Mouse (Mus musculus): ENCODE measurements around the gene Gm43064. TPM values are rescaled to one million over a fixed set of nuclear protein-coding genes. Genes with fewer than 3 reads are reported as not detected.
"Not testable (repeated sequence)": the region's sequence is repeated elsewhere in the genome, so short reads cannot be mapped to it uniquely, and the experiment has no call there.

The Gm43064 gene
- polyA plus RNA-seq, 1 experiment = not detected

- H3K27ac ChIP-seq (ENCODE audit: control insufficient read depth, insufficient read depth, low read depth, low read length, poor library complexity) = peak within 1 kb of the TSS; percentile 98
- H3K4me1 ChIP-seq (ENCODE audit: control insufficient read depth, insufficient read depth, low read length) = peaks cover 6% of the 10 kb centered on the region; the same call in 1 of the 2 replicates
- peak within 1 kb of the TSS; percentile 100 for H3K4me3 ChIP-seq (replicated peaks; ENCODE audit: control insufficient read depth, low read depth, low read length)
- TF ChIP-seq CTCF (IDR thresholded peaks at IDR 0.05; ENCODE audit: control insufficient read depth, insufficient read depth, low read length) (no peak), POLR2A (IDR thresholded peaks at IDR 0.05; ENCODE audit: borderline replicate concordance, control insufficient read depth, low read depth, low read length) (peak; percentile 96)
- WGBS = 10% methylated on average over 49 of the region's 49 CpGs
These were observed 17.9 kb upstream of the Gm43064 start, which contains the start of gene Hipk1 for GRCm38 (mm10) chr3:103791230-103792110. TSS of gene Hipk1 (minus strand) at chr3:103791563.

- not testable (repeated sequence) for H3K4me3 ChIP-seq (replicated peaks; ENCODE audit: control insufficient read depth, low read depth, low read length); H3K4me1 ChIP-seq (ENCODE audit: control insufficient read depth, insufficient read depth, low read length)
- peak overlapping the region; percentile 30; the same call in 1 of the 2 replicates for H3K27ac ChIP-seq (ENCODE audit: control insufficient read depth, insufficient read depth, low read depth, low read length, poor library complexity)
- 78% methylated on average over 5 of the region's 5 CpGs for WGBS
These were observed 17.3 kb upstream of the Gm43064 start for GRCm38 (mm10) chr3:103792111-103792406.

GRCm38 (mm10) chr3:103792566-103792965 lies 16.8 kb upstream of the Gm43064 start:
- 72% methylated on average over 1 of the region's 1 CpGs for WGBS
- Histone ChIP-seq H3K4me1 (ENCODE audit: control insufficient read depth, insufficient read depth, low read length) (peaks cover 7% of the 10 kb centered on the region; the same call in 1 of the 2 replicates), H3K27ac (ENCODE audit: control insufficient read depth, insufficient read depth, low read depth, low read length, poor library complexity) (no peak overlapping the region), H3K4me3 (replicated peaks; ENCODE audit: control insufficient read depth, low read depth, low read length) (no peak overlapping the region)
- TF ChIP-seq CTCF (IDR thresholded peaks at IDR 0.05; ENCODE audit: control insufficient read depth, insufficient read depth, low read length) = no peak

GRCm38 (mm10) chr3:103796389-103796788 lies 13.0 kb upstream of the Gm43064 start:
- peaks cover 10% of the 10 kb centered on the region; the same call in 1 of the 2 replicates for H3K4me1 ChIP-seq (ENCODE audit: control insufficient read depth, insufficient read depth, low read length)
- TF ChIP-seq POLR2A (IDR thresholded peaks at IDR 0.05; ENCODE audit: borderline replicate concordance, control insufficient read depth, low read depth, low read length) (no peak), CTCF (IDR thresholded peaks at IDR 0.05; ENCODE audit: control insufficient read depth, insufficient read depth, low read length) (no peak)
- 35% methylated on average over 2 of the region's 2 CpGs for WGBS

GRCm38 (mm10) chr3:103799507-103799906 lies 9.9 kb upstream of the Gm43064 start:
- peaks cover 14% of the 10 kb centered on the region; the same call in 1 of the 2 replicates for H3K4me1 ChIP-seq (ENCODE audit: control insufficient read depth, insufficient read depth, low read length)
- no peak overlapping the region for H3K4me3 ChIP-seq (replicated peaks; ENCODE audit: control insufficient read depth, low read depth, low read length)
- WGBS = 41% methylated on average over 2 of the region's 2 CpGs
- TF ChIP-seq POLR2A (IDR thresholded peaks at IDR 0.05; ENCODE audit: borderline replicate concordance, control insufficient read depth, low read depth, low read length) (no peak), CTCF (IDR thresholded peaks at IDR 0.05; ENCODE audit: control insufficient read depth, insufficient read depth, low read length) (no peak)
- H3K27ac ChIP-seq (ENCODE audit: control insufficient read depth, insufficient read depth, low read depth, low read length, poor library complexity) = no peak overlapping the region

More at GRCm38 (mm10) chr3:103796389-103796788, 13.0 kb upstream of the Gm43064 start:
- H3K4me3 ChIP-seq (replicated peaks; ENCODE audit: control insufficient read depth, low read depth, low read length) = no peak overlapping the region
- no peak overlapping the region for H3K27ac ChIP-seq (ENCODE audit: control insufficient read depth, insufficient read depth, low read depth, low read length, poor library complexity)

- peak overlapping the region; percentile 97 for H3K27ac ChIP-seq (ENCODE audit: control insufficient read depth, insufficient read depth, low read depth, low read length, poor library complexity)
- H3K4me1 ChIP-seq (ENCODE audit: control insufficient read depth, insufficient read depth, low read length) = peaks cover 13% of the 10 kb centered on the region; the same call in 1 of the 2 replicates
- peak; percentile 58; the same call in 1 of the 2 replicates for TF ChIP-seq POLR2A (IDR thresholded peaks at IDR 0.05; ENCODE audit: borderline replicate concordance, control insufficient read depth, low read depth, low read length)
- TF ChIP-seq CTCF (IDR thresholded peaks at IDR 0.05; ENCODE audit: control insufficient read depth, insufficient read depth, low read length) = no peak
- WGBS = 3% methylated on average over 10 of the region's 10 CpGs
- H3K4me3 ChIP-seq (replicated peaks; ENCODE audit: control insufficient read depth, low read depth, low read length) = no peak overlapping the region
These were observed 7.5 kb upstream of the Gm43064 start for GRCm38 (mm10) chr3:103801631-103802531.

GRCm38 (mm10) chr3:103802861-103803260 lies 6.5 kb upstream of the Gm43064 start:
- peaks cover 13% of the 10 kb centered on the region; the same call in 1 of the 2 replicates for H3K4me1 ChIP-seq (ENCODE audit: control insufficient read depth, insufficient read depth, low read length)
- no peak for TF ChIP-seq CTCF (IDR thresholded peaks at IDR 0.05; ENCODE audit: control insufficient read depth, insufficient read depth, low read length)
- no peak for TF ChIP-seq POLR2A (IDR thresholded peaks at IDR 0.05; ENCODE audit: borderline replicate concordance, control insufficient read depth, low read depth, low read length)
- H3K4me3 ChIP-seq (replicated peaks; ENCODE audit: control insufficient read depth, low read depth, low read length) = no peak overlapping the region
- peak overlapping the region; percentile 78 for H3K27ac ChIP-seq (ENCODE audit: control insufficient read depth, insufficient read depth, low read depth, low read length, poor library complexity)
- 14% methylated on average over 8 of the region's 8 CpGs for WGBS

- H3K27ac ChIP-seq (ENCODE audit: control insufficient read depth, insufficient read depth, low read depth, low read length, poor library complexity) = no peak overlapping the region
- TF ChIP-seq POLR2A (IDR thresholded peaks at IDR 0.05; ENCODE audit: borderline replicate concordance, control insufficient read depth, low read depth, low read length) (no peak), CTCF (IDR thresholded peaks at IDR 0.05; ENCODE audit: control insufficient read depth, insufficient read depth, low read length) (no peak)
- WGBS = 49% methylated on average over 1 of the region's 1 CpGs
- H3K4me3 ChIP-seq (replicated peaks; ENCODE audit: control insufficient read depth, low read depth, low read length) = no peak overlapping the region
- H3K4me1 ChIP-seq (ENCODE audit: control insufficient read depth, insufficient read depth, low read length) = peaks cover 10% of the 10 kb centered on the region; the same call in 1 of the 2 replicates
These were observed 3.7 kb upstream of the Gm43064 start for GRCm38 (mm10) chr3:103805671-103806070.

Measured in bone marrow, adult 2 months (tissue).